Mouse (Mus musculus) naive thymus-derived CD4-positive, alpha-beta T cell, adult 2 months (primary cell): ENCODE data around the gene Parg.
A peak's percentile ranks its signal among the peaks of the same experiment; 100 is the strongest.
"Not testable (repeated sequence)": the region's sequence is repeated elsewhere in the genome, so short reads cannot be mapped to it uniquely, and the experiment has no call there.

Experiments
- DNase-seq: peaks from one replicate; pipeline ENCODE4 v3.0.0-alpha.2; 2011; ENCODE audit warnings: low read depth

Parg gene

GRCm38 (mm10) chr14:32201791-32202451 is at the start of gene Parg, which contains the start of gene Timm23:
Gene Parg, plus strand, starts transcription at chr14:32201949.
Gene Timm23, minus strand, starts transcription at chr14:32201898.
- DNase-seq: peak; percentile 83

DNA sequence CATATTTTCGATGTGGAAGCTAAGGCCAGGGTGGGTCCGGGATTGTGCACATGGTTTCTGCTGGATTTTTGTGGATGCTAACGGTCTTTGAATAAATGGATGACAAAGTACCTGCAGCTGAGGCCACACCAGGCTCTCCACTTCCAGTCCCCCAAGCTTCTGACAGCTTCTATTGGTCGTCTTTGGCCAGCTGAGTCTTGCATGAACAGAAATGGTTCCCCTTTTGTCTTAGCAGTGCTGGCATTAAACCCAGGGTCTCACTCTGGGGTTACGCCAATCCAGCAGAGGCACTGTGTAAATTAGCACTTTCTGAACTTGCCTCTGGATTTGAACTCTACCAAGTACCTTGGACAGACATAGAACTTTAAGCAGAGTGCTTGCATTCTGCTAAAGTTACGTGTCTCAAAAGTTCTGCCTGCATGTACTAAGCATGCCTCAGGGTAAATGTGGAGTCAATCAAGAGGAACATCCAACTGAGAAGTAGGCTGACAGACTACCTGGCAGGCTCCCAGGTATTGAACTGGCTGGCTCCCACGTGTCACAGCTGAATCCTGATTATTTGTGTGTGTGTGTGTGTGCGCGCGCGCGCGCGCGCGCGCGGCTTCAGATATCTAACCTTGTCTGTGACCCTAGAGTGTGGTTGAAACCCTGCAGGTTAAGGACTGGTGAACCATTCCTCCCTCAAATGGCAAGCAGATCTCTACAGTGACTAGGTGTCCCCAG is 49.3 kb upstream of the Parg start:
- no peak for DNase-seq

GRCm38 (mm10) chr14:32153156-32153555 is 48.6 kb upstream of the Parg start:
- no peak for DNase-seq

GRCm38 (mm10) chr14:32154758-32155157 is 47.0 kb upstream of the Parg start:
- DNase-seq: no peak

- DNase-seq: peak; percentile 78
These were observed 42.5 kb upstream of the Parg start for GRCm38 (mm10) chr14:32159150-32159670.

GRCm38 (mm10) chr14:32159690-32160246 is 42.0 kb upstream of the Parg start, which contains the start of gene Ncoa4:
Gene Ncoa4, plus strand, starts transcription at chr14:32159865.
- peak; percentile 100 for DNase-seq

DNA sequence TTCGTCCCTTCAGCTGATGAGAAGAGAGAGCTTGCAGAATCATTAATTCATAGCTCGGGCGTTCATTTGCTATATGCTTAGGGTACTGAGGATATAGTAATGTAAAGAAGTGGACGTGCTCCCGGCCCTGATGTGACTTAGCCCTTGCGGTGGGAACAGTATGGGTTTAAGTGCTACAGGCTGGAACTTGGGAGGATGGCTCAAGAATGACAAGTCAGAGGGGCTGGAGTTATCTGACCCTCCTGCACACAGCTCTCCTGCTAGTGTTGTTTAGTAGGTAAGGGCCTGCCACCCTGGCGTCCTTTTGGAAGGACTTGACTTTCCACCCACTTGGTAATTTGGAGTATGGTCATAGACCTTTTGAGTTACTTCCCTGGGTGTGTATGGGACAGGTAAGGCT is 41.2 kb upstream of the Parg start:
- no peak for DNase-seq

DNA sequence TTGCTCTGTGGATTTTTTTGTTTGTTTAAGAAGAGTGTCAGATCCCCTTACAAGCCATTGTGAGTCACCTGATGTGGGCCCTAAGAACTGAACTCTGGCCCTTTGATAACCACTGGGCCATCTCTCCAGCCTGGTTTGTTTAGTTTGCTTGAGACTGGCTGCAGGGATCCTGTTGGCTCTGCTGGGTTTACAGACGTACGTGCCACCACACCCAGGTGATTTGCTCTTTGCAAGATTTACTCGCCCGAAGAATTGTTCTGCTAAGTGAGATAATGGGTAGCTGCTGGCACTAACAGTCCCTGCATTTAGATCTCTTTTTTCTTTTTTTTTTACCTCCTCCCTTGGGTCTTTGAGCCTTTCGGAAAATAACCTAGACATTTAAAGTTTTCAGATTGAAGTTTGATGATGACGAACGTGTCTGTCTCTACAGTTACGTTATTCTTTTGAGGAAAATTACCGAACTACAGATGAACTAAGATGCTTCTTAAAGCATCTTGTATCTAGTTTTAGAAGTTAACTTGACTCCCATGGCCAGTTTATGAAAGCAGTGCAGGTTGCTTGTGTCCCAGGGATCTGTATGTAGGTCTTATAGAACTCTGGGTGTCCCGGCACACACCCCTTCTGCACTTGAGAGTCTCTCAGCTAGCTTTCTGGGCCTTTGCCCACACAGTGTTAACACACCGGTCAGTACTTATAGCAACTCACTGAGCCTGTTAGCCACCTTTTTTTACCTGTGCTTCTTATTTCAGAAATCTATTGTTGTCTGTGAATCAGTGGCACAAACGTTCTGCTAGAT is 40.5 kb upstream of the Parg start:
- no peak for DNase-seq

DNA sequence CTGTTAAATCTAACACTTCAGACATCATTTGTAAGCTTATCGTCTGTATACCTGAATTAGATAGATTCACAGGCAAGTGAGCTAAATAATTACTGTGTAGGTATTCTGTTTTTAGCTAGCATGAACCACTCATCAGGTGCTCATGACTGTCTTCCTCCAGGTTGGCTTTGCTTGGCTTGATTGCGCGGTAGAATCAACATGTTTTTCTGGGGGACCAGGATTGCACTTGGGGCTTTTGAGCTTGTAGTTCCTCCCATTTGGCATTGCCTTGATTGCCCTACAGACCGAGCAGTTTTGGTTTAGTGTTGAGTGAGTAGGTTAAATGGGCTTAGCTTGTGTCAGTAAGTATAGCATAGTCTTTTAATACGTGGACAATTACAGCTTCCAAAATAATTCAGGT is 39.5 kb upstream of the Parg start:
- DNase-seq: no peak

DNA sequence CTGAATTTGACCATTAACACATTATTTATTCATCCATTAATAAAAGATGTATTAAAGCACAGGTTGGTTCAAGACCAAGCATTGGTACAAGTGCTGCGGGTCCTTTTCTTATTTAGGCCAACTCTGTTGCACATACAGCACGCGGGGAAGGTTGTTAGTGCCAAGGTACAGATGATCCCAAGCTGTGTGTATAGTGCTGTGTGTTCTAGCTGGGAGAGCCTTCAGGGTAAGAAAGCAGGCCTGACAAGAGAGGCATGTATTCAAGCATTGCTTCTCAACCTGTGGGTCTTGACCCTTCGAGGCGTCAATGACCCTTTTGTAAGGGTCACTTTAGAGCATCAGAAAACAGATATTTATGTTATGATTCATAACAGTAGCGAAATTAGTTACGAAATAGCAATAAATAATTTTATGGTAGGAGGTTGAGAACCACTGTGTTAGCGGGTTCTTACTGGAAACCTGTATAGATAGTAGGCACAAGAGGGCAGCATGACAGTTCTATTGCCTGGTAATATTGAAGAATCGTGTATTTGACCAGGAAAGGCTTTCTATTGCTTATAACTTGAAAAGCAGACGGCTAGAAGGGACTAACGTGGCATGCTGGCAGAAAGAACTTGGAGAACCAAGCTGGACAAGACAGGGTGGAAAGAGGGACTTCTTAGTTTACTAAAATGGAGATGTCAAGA is 38.4 kb upstream of the Parg start:
- no peak for DNase-seq

DNA sequence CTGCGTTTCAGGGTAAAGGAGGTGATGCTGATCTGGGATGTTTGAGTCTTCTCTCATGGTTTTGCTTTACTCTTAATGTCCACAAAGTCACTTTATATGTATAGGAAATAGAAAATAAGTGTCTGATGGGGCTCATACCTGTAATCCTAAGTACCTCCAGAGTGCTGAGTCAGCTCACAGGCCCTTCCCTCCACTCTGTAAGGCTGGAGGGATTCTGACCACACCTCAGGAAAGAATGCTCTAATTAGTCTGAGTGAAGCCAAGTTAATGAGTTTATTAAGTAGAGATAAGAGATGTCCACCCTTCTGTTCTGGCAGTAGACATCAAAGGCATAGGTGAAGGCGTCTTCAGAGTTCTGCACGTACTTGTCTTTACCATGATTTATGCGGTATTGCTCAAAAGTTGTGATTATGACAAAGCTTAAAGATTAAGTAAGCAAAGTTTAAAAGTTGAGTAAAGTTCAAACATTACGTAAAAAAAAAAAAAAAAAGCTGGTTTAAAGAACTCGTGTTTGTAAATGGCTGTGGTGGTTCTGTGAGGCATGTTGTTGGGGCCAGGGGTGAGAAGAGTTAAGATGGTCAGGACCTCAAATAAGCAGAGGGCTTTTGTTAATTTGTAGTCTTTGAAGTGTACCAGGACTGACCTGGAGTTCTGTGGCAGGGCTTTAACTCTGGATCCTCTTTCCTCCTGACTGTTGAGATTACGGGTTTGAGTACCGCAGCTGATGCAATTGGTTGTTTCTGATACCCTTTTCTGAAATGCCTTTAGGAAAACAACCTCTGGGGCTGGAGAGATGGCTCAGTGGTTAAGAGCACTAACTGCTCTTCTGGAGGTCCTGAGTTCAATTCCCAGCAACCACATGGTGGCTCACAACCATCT is 37.3 kb upstream of the Parg start:
- no peak for DNase-seq

DNA sequence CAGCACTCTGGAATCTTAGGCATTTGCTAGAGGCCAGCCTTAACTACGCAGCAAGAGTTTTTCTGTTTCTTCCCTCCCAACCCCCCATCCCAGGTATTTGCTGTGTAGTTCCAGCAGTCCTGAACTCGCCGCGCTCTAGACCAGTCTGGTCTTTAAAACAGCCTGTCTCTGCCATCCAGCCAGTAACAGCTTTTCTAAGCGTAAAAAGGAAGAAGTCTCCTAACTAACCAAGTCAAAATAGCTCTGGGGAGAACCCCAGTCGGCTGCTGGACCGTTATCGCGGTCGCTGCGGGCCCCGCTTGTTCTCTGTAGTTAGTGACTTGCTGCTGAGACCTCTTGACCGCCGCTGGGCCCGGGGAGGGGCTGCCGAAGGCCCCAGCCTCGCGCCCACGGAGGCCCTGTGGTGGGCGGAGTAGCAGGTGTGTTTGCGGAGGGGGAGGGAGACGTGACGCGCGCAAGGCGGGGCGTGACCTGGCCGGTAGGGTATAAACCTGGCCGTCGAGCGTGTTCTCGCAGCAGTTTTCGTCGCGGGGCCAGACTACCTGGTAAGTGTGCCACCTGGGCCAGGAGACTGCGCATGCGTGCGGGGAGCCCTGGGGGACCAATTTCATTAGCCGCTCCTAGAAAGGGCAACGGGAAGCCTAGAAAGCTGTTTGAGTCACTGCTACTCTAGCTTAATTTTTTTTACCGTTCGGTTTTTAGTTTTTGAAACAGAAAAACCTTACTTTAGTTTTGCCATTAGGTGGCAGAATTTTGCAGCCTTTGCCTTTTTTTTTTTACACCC is 36.3 kb upstream of the Parg start:
- peak; percentile 92 for DNase-seq

- no peak for DNase-seq
These were observed 35.7 kb upstream of the Parg start for GRCm38 (mm10) chr14:32166062-32166441.

GRCm38 (mm10) chr14:32166840-32167239 is 34.9 kb upstream of the Parg start:
- DNase-seq: no peak

- DNase-seq: no peak
These were observed 34.4 kb upstream of the Parg start for GRCm38 (mm10) chr14:32167326-32167725.

- DNase-seq: no peak
These were observed 33.0 kb upstream of the Parg start for GRCm38 (mm10) chr14:32168653-32169231.

DNA sequence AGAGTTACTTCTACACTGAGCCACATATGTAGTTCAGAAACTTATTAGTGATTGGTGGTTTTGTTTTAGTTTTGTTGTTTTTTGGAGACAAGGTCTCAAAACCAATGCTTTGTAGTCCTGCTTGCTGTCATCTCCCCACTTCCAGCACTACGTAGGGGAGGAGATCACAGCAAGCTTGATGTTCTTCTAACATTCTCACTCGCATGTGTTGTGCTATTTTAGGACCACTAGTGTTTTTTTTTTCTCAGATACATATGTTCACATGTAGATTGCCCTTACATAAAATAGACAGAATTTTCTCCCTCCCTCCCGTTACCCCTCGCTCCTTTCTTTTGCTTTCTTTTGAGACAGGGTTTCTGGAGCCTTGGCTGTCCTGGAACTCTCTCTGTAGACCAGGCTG is 31.6 kb upstream of the Parg start:
- DNase-seq: no peak

DNA sequence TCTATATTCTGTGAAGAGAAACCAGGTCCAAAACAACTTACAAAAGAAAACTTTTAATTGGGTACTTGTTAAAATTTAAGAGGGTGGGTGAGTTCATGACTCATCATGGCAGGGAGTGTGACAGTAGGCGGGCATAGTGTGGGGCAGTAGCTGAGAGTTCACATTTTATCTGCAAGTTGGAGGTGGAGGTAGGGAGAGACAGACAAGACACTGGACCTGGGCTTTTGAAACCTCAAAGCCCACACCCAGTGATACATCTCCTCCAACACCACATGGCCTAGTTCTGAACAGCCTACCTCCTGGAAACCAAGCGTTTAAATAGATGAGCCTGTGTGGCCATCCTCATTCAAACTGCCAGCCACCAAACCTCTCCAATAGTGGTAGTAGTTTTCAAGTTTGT is 26.4 kb upstream of the Parg start:
- DNase-seq: no peak

- DNase-seq: not testable (repeated sequence)
These were observed 25.2 kb upstream of the Parg start for GRCm38 (mm10) chr14:32176590-32176989.
